Mouse (Mus musculus): Measurements from ENCODE around the gene Timm9.

DNA sequence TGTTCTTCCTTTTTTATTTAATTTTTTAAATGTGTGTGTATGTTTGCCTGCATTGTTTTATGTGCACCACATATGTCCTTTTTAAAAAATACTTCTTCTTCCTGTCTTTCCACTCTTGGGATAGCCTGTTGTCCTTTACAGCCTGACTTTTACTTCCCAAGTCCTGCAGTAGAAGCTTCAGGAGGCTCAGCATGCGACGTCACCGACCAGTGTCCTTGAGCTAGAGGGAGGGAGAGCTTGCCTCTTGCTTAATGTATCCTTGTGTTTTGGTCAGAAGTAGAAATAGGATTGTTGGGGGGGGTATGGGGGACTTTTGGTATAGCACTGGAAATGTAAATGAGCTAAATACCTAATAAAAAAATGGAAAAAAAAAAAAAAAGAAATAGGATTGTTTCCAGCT is 47.3 kb upstream of the Timm9 start:
- TF ChIP-seq CTCF (IDR thresholded peaks at IDR 0.05; ENCODE audit: low read depth), result no peak
- no peak for TF ChIP-seq EP300 (IDR thresholded peaks at IDR 0.05; ENCODE audit: low read depth)

Data from heart, postnatal 0 days (tissue).